Mouse (Mus musculus): ENCODE results near the gene Xpnpep2.

GRCm38 (mm10) chrX:48066891-48067290 lies 41.6 kb upstream of the Xpnpep2 start:
- TF ChIP-seq CTCF (IDR thresholded peaks at IDR 0.05; ENCODE audit: insufficient read depth, low read length) (no peak), POLR2A (IDR thresholded peaks at IDR 0.05; ENCODE audit: borderline replicate concordance, extremely low read depth, low read depth, low read length) (no peak)
